Mouse (Mus musculus) central nervous system, embryonic 14 days (tissue): ENCODE results near the gene Krtap21-1. TPM values are rescaled to one million over a fixed set of nuclear protein-coding genes. Genes with fewer than 3 reads are reported as not detected.

ENCODE experiments used
- polyA plus RNA-seq: library from polyadenylated mRNA; depleted of rRNA; stranded (reverse); fragments of >200 nt; gene quantifications from 2 replicates; pipeline ENCODE4 v1.2.3, GENCODE M21; 2012; rRNA removed

The Krtap21-1 gene
- not detected in 2 replicates for polyA plus RNA-seq

GRCm38 (mm10) chr16:89403768-89404167 lies at the start of gene Krtap21-1:
Gene Krtap21-1, minus strand, starts transcription at chr16:89403868.

GRCm38 (mm10) chr16:89420011-89420410 lies 16.3 kb upstream of the Krtap21-1 start, which contains the start of gene Krtap6-2:
Gene Krtap6-2, minus strand, starts transcription at chr16:89420111.

Other genes with a start within 250 kb of the Krtap21-1 start
- not detected in 2 replicates for gene Gm9789, start 245.9 kb downstream of the Krtap21-1 start, polyA plus RNA-seq
- not detected in 2 replicates for gene Gm7735, start 234.4 kb downstream of the Krtap21-1 start, polyA plus RNA-seq
- not detected in 2 replicates for gene 1110057P08Rik, start 229.1 kb downstream of the Krtap21-1 start, polyA plus RNA-seq
- not detected in 2 replicates for gene Krtap20-2, start 198.0 kb downstream of the Krtap21-1 start, polyA plus RNA-seq
- not detected in 2 replicates for gene Krtap6-2, start 16.2 kb upstream of the Krtap21-1 start, polyA plus RNA-seq
- gene Krtap8-1, start 84.1 kb upstream of the Krtap21-1 start, polyA plus RNA-seq = 0.11 TPM in 1 of 2 replicates, not detected in the other
- gene Krtap7-1, start 104.5 kb upstream of the Krtap21-1 start, polyA plus RNA-seq = 0.22 and 0.31 TPM in 2 replicates
- not detected in 2 replicates for gene Krtap11-1, start 167.3 kb upstream of the Krtap21-1 start, polyA plus RNA-seq